Mouse (Mus musculus) testis, adult 2 months (tissue): ENCODE data around the gene P2rx7. TPM values are rescaled to one million over a fixed set of nuclear protein-coding genes. Genes with fewer than 3 reads are reported as not detected.
"Not testable (repeated sequence)": the region's sequence is repeated elsewhere in the genome, so short reads cannot be mapped to it uniquely, and the experiment has no call there.

ENCODE experiments used
- H3K27ac ChIP-seq: fragments of 200-500 bp; 2 replicates; pipeline ENCODE4 v1.5.1; 2012; ENCODE audit warnings: low read depth, low read length; ENCODE audit not compliant: control insufficient read depth, insufficient read depth
- H3K27me3 ChIP-seq: fragments of 200-500 bp; 2 replicates; pipeline ENCODE4 v1.6.1; 2012; ENCODE audit warnings: mild to moderate bottlenecking, low read length, moderate library complexity; ENCODE audit not compliant: control insufficient read depth, insufficient read depth
- H3K36me3 ChIP-seq: fragments of 200-500 bp; 2 replicates; pipeline ENCODE4 v1.6.1; 2012; ENCODE audit warnings: mild to moderate bottlenecking, low read length; ENCODE audit not compliant: control insufficient read depth, insufficient read depth
- H3K4me1 ChIP-seq: fragments of 200-500 bp; 2 replicates; pipeline ENCODE4 v1.6.1; 2012; ENCODE audit warnings: low read length; ENCODE audit not compliant: control insufficient read depth, insufficient read depth
- H3K4me3 ChIP-seq: fragments of 200-500 bp; 2 replicates; pipeline ENCODE4 v1.5.1; 2012; ENCODE audit warnings: low read depth, mild to moderate bottlenecking, low read length, moderate library complexity, mixed read lengths; ENCODE audit not compliant: control insufficient read depth
- CTCF ChIP-seq: fragments of 200-500 bp; IDR thresholded peaks from 2 replicates; pipeline ENCODE4 v1.5.1; 2012; ENCODE audit warnings: low read depth, mild to moderate bottlenecking, inconsistent platforms, low read length, moderate library complexity; ENCODE audit not compliant: control insufficient read depth, insufficient read depth, insufficient replicate concordance
- POLR2A ChIP-seq: fragments of 200-500 bp; IDR thresholded peaks from 2 replicates; pipeline ENCODE4 v1.6.1; 2012; ENCODE audit warnings: low read depth, mild to moderate bottlenecking, inconsistent platforms, low read length, moderate library complexity; ENCODE audit not compliant: control insufficient read depth
- polyA plus RNA-seq: library from polyadenylated mRNA; depleted of rRNA; stranded (reverse); fragments of >200 nt; gene quantifications from 2 replicates; pipeline ENCODE4 v1.2.3, GENCODE M21; 2012

P2rx7 gene
- polyA plus RNA-seq, 1 experiment: 5.0 TPM

- Histone ChIP-seq H3K27ac (no peak overlapping the region), H3K4me3 (no peak overlapping the region), H3K27me3 (no peaks in the 10 kb centered on the region), H3K4me1 (peaks cover 10% of the 10 kb centered on the region), H3K36me3 (no peaks in the 10 kb centered on the region)
- TF ChIP-seq CTCF: no peak
- TF ChIP-seq POLR2A: no peak
These were observed 2.3 kb downstream of the P2rx7 start for GRCm38 (mm10) chr5:122646050-122646449.

- no peaks in the 10 kb centered on the region for H3K27me3 ChIP-seq
- TF ChIP-seq CTCF (no peak), POLR2A (no peak)
- H3K27ac ChIP-seq: no peak overlapping the region
- no peaks in the 10 kb centered on the region for H3K36me3 ChIP-seq
- peaks cover 10% of the 10 kb centered on the region for H3K4me1 ChIP-seq
- no peak overlapping the region for H3K4me3 ChIP-seq
These were observed 3.7 kb downstream of the P2rx7 start for GRCm38 (mm10) chr5:122647256-122647924.

- H3K27ac ChIP-seq, H3K27me3 ChIP-seq, H3K4me1 ChIP-seq, H3K36me3 ChIP-seq, H3K4me3 ChIP-seq: not testable (repeated sequence)
These were observed 4.3 kb downstream of the P2rx7 start for GRCm38 (mm10) chr5:122647952-122648374.

- H3K4me1 ChIP-seq: peaks cover under 1% of the 10 kb centered on the region; the same call in 1 of the 2 replicates
- no peak overlapping the region for H3K27ac ChIP-seq
- H3K4me3 ChIP-seq: no peak overlapping the region
- no peaks in the 10 kb centered on the region for H3K36me3 ChIP-seq
- TF ChIP-seq CTCF (no peak), POLR2A (no peak)
- H3K27me3 ChIP-seq: no peaks in the 10 kb centered on the region
These were observed 5.6 kb downstream of the P2rx7 start for GRCm38 (mm10) chr5:122649264-122649663.

GRCm38 (mm10) chr5:122650100-122650499 lies 6.4 kb downstream of the P2rx7 start:
- H3K4me1 ChIP-seq: no peaks in the 10 kb centered on the region; the same call in 1 of the 2 replicates

GRCm38 (mm10) chr5:122652506-122652905 lies 8.8 kb downstream of the P2rx7 start:
- no peaks in the 10 kb centered on the region for H3K36me3 ChIP-seq
- no peaks in the 10 kb centered on the region for H3K27me3 ChIP-seq
- no peak overlapping the region for H3K27ac ChIP-seq
- no peak overlapping the region for H3K4me3 ChIP-seq
- no peak for TF ChIP-seq CTCF
- TF ChIP-seq POLR2A: no peak
- H3K4me1 ChIP-seq: no peaks in the 10 kb centered on the region; the same call in 1 of the 2 replicates

More at GRCm38 (mm10) chr5:122650100-122650499, 6.4 kb downstream of the P2rx7 start:
- H3K27me3 ChIP-seq: no peaks in the 10 kb centered on the region
- no peaks in the 10 kb centered on the region for H3K36me3 ChIP-seq
- no peak for TF ChIP-seq CTCF
- TF ChIP-seq POLR2A: no peak
- no peak overlapping the region for H3K27ac ChIP-seq
- H3K4me3 ChIP-seq: no peak overlapping the region

GRCm38 (mm10) chr5:122653112-122653445 lies 9.4 kb downstream of the P2rx7 start:
- Histone ChIP-seq H3K27me3 (no peaks in the 10 kb centered on the region), H3K4me1 (no peaks in the 10 kb centered on the region; the same call in 1 of the 2 replicates), H3K36me3 (no peaks in the 10 kb centered on the region), H3K4me3 (no peak overlapping the region), H3K27ac (peak overlapping the region; percentile 46)
- TF ChIP-seq POLR2A (no peak), CTCF (no peak)
